Mouse (Mus musculus) MEL (cell line): Measurements from ENCODE around the gene Nr3c2. TPM values are rescaled to one million over a fixed set of nuclear protein-coding genes. Genes with fewer than 3 reads are reported as not detected.

Source experiments
- DNase-seq: peaks from one replicate; pipeline ENCODE4 v3.0.0; 2011; ENCODE audit warnings: low read depth, low spot score
- H3K27ac ChIP-seq: 2 replicates; pipeline ENCODE4 v1.5.1; 2012; ENCODE audit warnings: low read depth, mild to moderate bottlenecking, control low read depth, low read length, moderate library complexity; ENCODE audit not compliant: control insufficient read depth
- H3K27me3 ChIP-seq, 2 experiments: fragments of 150-350 bp in 1 of 2; sonication (generic) in 1 of 2; 2 replicates each; pipeline ENCODE4 v1.6.1; 2012; ENCODE audit warnings: low read length in 2 of 2, mild to moderate bottlenecking in 2 of 2, improper control_type of control experiment in 1 of 2, moderate library complexity in 1 of 2; ENCODE audit not compliant: insufficient read depth in 2 of 2, control insufficient read depth in 1 of 2
- H3K36me3 ChIP-seq, 2 experiments: 2 replicates each; pipeline ENCODE4 v1.6.1; 2012 to 2014; ENCODE audit warnings: low read length in 2 of 2, improper control_type of control experiment in 1 of 2, inconsistent platforms in 1 of 2, mild to moderate bottlenecking in 1 of 2; ENCODE audit not compliant: insufficient read depth in 2 of 2, control insufficient read depth in 1 of 2
- H3K4me1 ChIP-seq, 2 experiments: fragments of 150-350 bp in 1 of 2; sonication (generic) in 1 of 2; 2 replicates each; pipeline ENCODE4 v1.6.1; 2012; ENCODE audit warnings: low read length in 2 of 2, improper control_type of control experiment in 1 of 2, mild to moderate bottlenecking in 1 of 2; ENCODE audit not compliant: insufficient read depth in 2 of 2, control insufficient read depth in 1 of 2
- H3K4me3 ChIP-seq, 2 experiments: fragments of 150-350 bp in 1 of 2; sonication (generic) in 1 of 2; 2 replicates each; pipeline ENCODE4 v1.5.1; 2012; ENCODE audit warnings: low read depth in 2 of 2, low read length in 2 of 2, mild to moderate bottlenecking in 2 of 2, moderate library complexity in 2 of 2, control low read depth in 1 of 2, improper control_type of control experiment in 1 of 2; ENCODE audit not compliant: control insufficient read depth in 1 of 2, insufficient read depth in 1 of 2
- H3K79me2 ChIP-seq: 2 replicates; pipeline ENCODE4 v1.6.1; 2012; ENCODE audit warnings: mild to moderate bottlenecking, low read length, moderate library complexity; ENCODE audit not compliant: control insufficient read depth, poor library complexity, insufficient read depth
- H3K9ac ChIP-seq: 2 replicates; pipeline ENCODE4 v1.6.1; 2012; ENCODE audit warnings: low read depth, mild to moderate bottlenecking, control low read depth, low read length, moderate library complexity; ENCODE audit not compliant: control insufficient read depth, poor library complexity, severe bottlenecking
- H3K9me3 ChIP-seq: fragments of 150-350 bp; sonication (generic); replicated peaks from 2 replicates; pipeline ENCODE4 v1.6.1; 2012; ENCODE audit warnings: mild to moderate bottlenecking, low read length, improper control_type of control experiment, moderate library complexity; ENCODE audit not compliant: insufficient read depth
- CHD2 ChIP-seq: IDR thresholded peaks from 2 replicates; pipeline ENCODE4 v1.6.1; 2011; ENCODE audit warnings: low read length, improper control_type of control experiment
- CTCF ChIP-seq, 3 experiments: IDR thresholded peaks in 2 of 3; conservative IDR thresholded peaks in 1 of 3; 2 replicates each; pipeline ENCODE4 v1.5.1; 2011 to 2012; ENCODE audit warnings: low read length in 3 of 3, low read depth in 2 of 3, mild to moderate bottlenecking in 2 of 3, improper control_type of control experiment in 1 of 3, inconsistent platforms in 1 of 3, mixed read lengths in 1 of 3, moderate library complexity in 1 of 3; ENCODE audit not compliant: control insufficient read depth in 1 of 3, insufficient read depth in 1 of 3, poor library complexity in 1 of 3, severe bottlenecking in 1 of 3
- E2F4 ChIP-seq: IDR thresholded peaks from 2 replicates; pipeline ENCODE4 v1.6.1; 2011; ENCODE audit warnings: low read depth, low read length, improper control_type of control experiment, borderline replicate concordance
- EP300 ChIP-seq, 2 experiments: IDR thresholded peaks; 2 replicates each; pipeline ENCODE4 v1.6.1; 2011; ENCODE audit warnings: improper control_type of control experiment in 2 of 2, low read length in 2 of 2, low read depth in 1 of 2, mild to moderate bottlenecking in 1 of 2
- GABPA ChIP-seq: IDR thresholded peaks from 2 replicates; pipeline ENCODE4 v1.6.1; 2012; ENCODE audit warnings: low read depth, mild to moderate bottlenecking, inconsistent platforms, low read length, improper control_type of control experiment, moderate library complexity
- GATA1 ChIP-seq: IDR thresholded peaks from 2 replicates; pipeline ENCODE4 v1.6.1; 2011; ENCODE audit warnings: low read depth, low read length, improper control_type of control experiment
- MAFK ChIP-seq: IDR thresholded peaks from 2 replicates; pipeline ENCODE4 v1.6.1; 2011; ENCODE audit warnings: low read depth, mild to moderate bottlenecking, low read length, improper control_type of control experiment, borderline replicate concordance
- MAZ ChIP-seq: IDR thresholded peaks from 2 replicates; pipeline ENCODE4 v1.6.1; 2012; ENCODE audit warnings: low read depth, mild to moderate bottlenecking, inconsistent platforms, low read length, improper control_type of control experiment
- NELFE ChIP-seq: IDR thresholded peaks from 2 replicates; pipeline ENCODE4 v1.6.1; 2011; ENCODE audit warnings: low read depth, low read length, improper control_type of control experiment
- NRF1 ChIP-seq: IDR thresholded peaks from 2 replicates; pipeline ENCODE4 v1.6.1; 2014; ENCODE audit warnings: low read depth, mild to moderate bottlenecking, inconsistent platforms, low read length, improper control_type of control experiment, moderate library complexity; ENCODE audit not compliant: poor library complexity, insufficient read depth, severe bottlenecking
- POLR2AphosphoS2 ChIP-seq: IDR thresholded peaks from 2 replicates; pipeline ENCODE4 v1.6.1; 2011; ENCODE audit warnings: low read length, improper control_type of control experiment
- SIN3A ChIP-seq: IDR thresholded peaks from 2 replicates; pipeline ENCODE4 v1.6.1; 2012; ENCODE audit warnings: low read length, improper control_type of control experiment, inconsistent platforms
- TBP ChIP-seq: IDR thresholded peaks from 2 replicates; pipeline ENCODE4 v1.8.0; 2011; ENCODE audit warnings: low read depth, low read length, improper control_type of control experiment
- UBTF ChIP-seq: IDR thresholded peaks from 2 replicates; pipeline ENCODE4 v1.6.1; 2012; ENCODE audit warnings: low read depth, mild to moderate bottlenecking, inconsistent platforms, low read length, improper control_type of control experiment, moderate library complexity, borderline replicate concordance; ENCODE audit not compliant: insufficient read depth
- USF1 ChIP-seq: IDR thresholded peaks from 2 replicates; pipeline ENCODE4 v1.6.1; 2014; ENCODE audit warnings: low read depth, mild to moderate bottlenecking, inconsistent platforms, low read length, improper control_type of control experiment, moderate library complexity
- USF2 ChIP-seq, 2 experiments: IDR thresholded peaks; 2 replicates each; pipeline ENCODE4 v1.6.1; 2011 to 2012; ENCODE audit warnings: improper control_type of control experiment in 2 of 2, low read length in 2 of 2, borderline replicate concordance in 1 of 2, inconsistent platforms in 1 of 2, low read depth in 1 of 2, mild to moderate bottlenecking in 1 of 2; ENCODE audit not compliant: insufficient read depth in 1 of 2
- ZKSCAN1 ChIP-seq: IDR thresholded peaks from 2 replicates; pipeline ENCODE4 v1.6.1; 2012; ENCODE audit warnings: low read depth, mild to moderate bottlenecking, inconsistent platforms, low read length, improper control_type of control experiment, moderate library complexity
- ZMIZ1 ChIP-seq: IDR thresholded peaks from 2 replicates; pipeline ENCODE4 v1.6.1; 2012; ENCODE audit warnings: low read depth, mild to moderate bottlenecking, inconsistent platforms, low read length, improper control_type of control experiment, moderate library complexity
- polyA plus RNA-seq, 2 experiments: library from polyadenylated mRNA; stranded (reverse) in 1 of 2; unstranded in 1 of 2; fragments of >175 nt in 1 of 2; fragments of >200 nt in 1 of 2; gene quantifications; 2 replicates each; pipeline versions ENCODE4 v1.2.1 to v1.2.4; 2012; ENCODE audit warnings: low replicate concordance in 2 of 2, low read depth in 1 of 2; ENCODE audit not compliant: insufficient read length in 2 of 2, insufficient read depth in 1 of 2, missing spikeins in 1 of 2
- total RNA-seq: library from RNA; depleted of rRNA; stranded (reverse); fragments of 300-350 nt; gene quantifications from 2 replicates; pipeline ENCODE4 v1.2.3, GENCODE M21; 2012

The Nr3c2 gene
- total and polyA plus RNA-seq, 3 experiments = 1.0 to 1.5 TPM; not detected in 1

DNA sequence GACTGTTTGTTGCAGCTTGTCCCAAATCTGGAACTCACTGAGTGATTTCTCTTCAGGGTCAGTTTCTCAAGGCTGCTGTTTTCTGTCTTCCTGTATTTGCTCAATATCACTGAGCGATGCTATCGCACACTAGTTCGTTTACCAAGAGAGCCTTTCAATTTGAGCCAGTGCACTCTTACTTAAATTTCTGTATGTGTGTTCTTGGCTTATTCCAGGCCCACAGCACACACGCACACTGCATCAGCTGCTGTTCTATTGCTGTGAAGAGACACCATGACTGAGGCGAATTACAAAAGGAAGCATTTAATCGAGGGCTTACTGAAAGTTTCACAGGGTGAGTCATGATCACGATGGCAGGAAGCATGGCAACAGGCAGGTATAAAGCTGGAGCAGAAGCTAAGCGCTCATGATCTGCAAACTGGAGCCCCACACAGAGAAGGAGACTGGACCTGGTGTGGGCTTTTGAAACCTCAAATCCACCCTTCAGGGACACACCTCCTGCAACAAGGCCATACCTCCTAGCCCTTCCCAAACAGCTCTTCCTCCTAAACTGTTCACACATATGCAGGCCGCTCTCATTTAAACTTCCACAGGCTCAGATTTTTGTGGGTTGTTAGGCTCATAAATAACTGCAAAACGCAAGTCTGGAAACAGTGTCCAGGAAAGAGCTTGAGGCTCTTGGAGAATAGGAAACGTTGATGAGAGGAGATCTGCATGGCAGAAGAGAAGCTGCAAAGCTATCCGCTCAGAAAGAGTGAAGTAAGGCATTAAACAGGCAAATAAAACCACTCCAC, 363.2 kb downstream of the Nr3c2 start:
- Histone ChIP-seq H3K4me1 (no peaks in the 10 kb centered on the region), H3K27ac (no peak overlapping the region), H3K79me2 (no peaks in the 10 kb centered on the region), H3K27me3 (no peaks in the 10 kb centered on the region), H3K36me3 (no peaks in the 10 kb centered on the region), H3K9me3 (no peaks in the 10 kb centered on the region), H3K4me3 (no peak overlapping the region), H3K9ac (no peak overlapping the region)
- DNase-seq = no peak
- TF ChIP-seq ZMIZ1 (no peak), TBP (no peak), GATA1 (no peak), POLR2AphosphoS2 (no peak), UBTF (no peak), USF2 (IDR thresholded peaks at IDR 0.05; ENCODE audit: borderline replicate concordance in 1 of 2, insufficient read depth in 1 of 2, low read depth in 1 of 2, low read length in 2 of 2) (no peak), EP300 (IDR thresholded peaks at IDR 0.05; ENCODE audit: low read depth in 1 of 2, low read length in 2 of 2) (no peak), NRF1 (no peak), E2F4 (no peak), USF1 (no peak), SIN3A (no peak), CTCF (IDR thresholded peaks at IDR 0.05 in 2 of 3, conservative IDR thresholded peaks at IDR 0.05 in 1 of 3; ENCODE audit: control insufficient read depth in 1 of 3, insufficient read depth in 1 of 3, low read depth in 2 of 3, low read length in 3 of 3, poor library complexity in 1 of 3, severe bottlenecking in 1 of 3) (no peak), MAZ (no peak), ZKSCAN1 (no peak), GABPA (no peak), CHD2 (no peak), NELFE (no peak), MAFK (no peak)

DNA sequence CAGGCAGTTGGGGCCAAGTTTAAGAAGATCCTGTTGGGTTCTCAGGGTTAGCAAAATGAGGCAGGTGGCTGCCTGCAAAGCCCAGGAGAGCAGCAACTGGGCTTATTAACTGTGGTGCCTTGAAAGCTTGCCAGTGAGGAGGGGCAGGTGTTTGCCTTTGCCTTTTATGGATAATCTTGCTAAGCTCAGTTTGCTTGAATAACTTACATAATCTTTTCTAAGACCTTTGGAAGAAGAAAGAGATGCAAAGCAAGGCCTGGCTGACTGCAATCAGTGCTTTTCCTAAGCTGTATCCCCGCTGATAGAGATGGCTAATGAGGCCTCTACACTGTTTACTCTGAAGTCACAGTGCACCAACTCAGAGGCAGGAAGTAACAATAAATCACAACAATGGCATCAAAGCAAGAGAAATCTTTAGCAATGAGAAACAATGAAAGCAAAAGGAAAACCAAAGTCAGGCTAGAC, 368.7 kb downstream of the Nr3c2 start:
- TF ChIP-seq GABPA (no peak), NELFE (no peak), TBP (no peak)
- no peaks in the 10 kb centered on the region for H3K79me2 ChIP-seq
- H3K36me3 ChIP-seq = no peaks in the 10 kb centered on the region; a peak in 1 of 4 replicates
- no peak overlapping the region for H3K27ac ChIP-seq
- no peaks in the 10 kb centered on the region for H3K27me3 ChIP-seq
- H3K9ac ChIP-seq = no peak overlapping the region
- H3K4me1 ChIP-seq = no peaks in the 10 kb centered on the region
- DNase-seq = no peak
- no peak overlapping the region for H3K4me3 ChIP-seq
- no peaks in the 10 kb centered on the region for H3K9me3 ChIP-seq
